Mouse (Mus musculus): ENCODE results near the gene Lefty1.

The Lefty1 gene

DNA sequence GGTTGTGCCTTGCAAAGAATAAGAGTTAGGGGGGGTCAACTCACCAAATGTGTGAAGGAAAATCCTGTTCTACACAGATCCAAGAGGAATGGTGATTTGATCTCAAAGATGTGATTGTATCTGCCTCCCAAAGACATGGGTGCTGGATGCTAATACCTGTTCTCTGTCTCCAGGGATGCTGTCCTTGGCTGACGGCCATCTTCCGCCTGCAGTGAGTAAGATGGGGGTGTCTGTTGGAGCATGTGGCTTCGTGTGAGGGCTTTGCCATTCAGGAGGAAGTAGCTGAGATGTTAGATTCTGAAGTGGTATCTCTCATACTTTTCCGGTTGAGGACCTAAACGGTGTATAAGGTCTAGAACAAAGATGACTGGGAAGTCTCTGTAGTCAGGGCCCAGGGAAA lies 18.0 kb downstream of the Lefty1 start:
- TF ChIP-seq POU5F1 (IDR thresholded peaks at IDR 0.05; ENCODE audit: borderline replicate concordance, low read length) (no peak), CTCF (conservative IDR thresholded peaks at IDR 0.05; ENCODE audit: low read length) (no peak), NANOG (IDR thresholded peaks at IDR 0.05; ENCODE audit: borderline replicate concordance, low read length) (no peak)
- Histone ChIP-seq H3K4me3 (replicated peaks; ENCODE audit: low read length) (no peak overlapping the region), H3K4me1 (replicated peaks; ENCODE audit: low read depth, low read length) (peaks cover 55% of the 10 kb centered on the region), H3K36me3 (ENCODE audit: insufficient read depth, low read length) (peaks cover 79% of the 10 kb centered on the region), H3K9me3 (ENCODE audit: low read length) (no peaks in the 10 kb centered on the region), H3K27me3 (ENCODE audit: insufficient read depth, low read length) (no peaks in the 10 kb centered on the region)

GRCm38 (mm10) chr1:180956401-180956800 lies 21.6 kb downstream of the Lefty1 start:
- H3K4me3 ChIP-seq (replicated peaks; ENCODE audit: low read length) = no peak overlapping the region
- H3K27me3 ChIP-seq (ENCODE audit: insufficient read depth, low read length) = no peaks in the 10 kb centered on the region
- peaks cover 53% of the 10 kb centered on the region for H3K4me1 ChIP-seq (replicated peaks; ENCODE audit: low read depth, low read length)
- TF ChIP-seq POU5F1 (IDR thresholded peaks at IDR 0.05; ENCODE audit: borderline replicate concordance, low read length) = no peak
- no peak for TF ChIP-seq NANOG (IDR thresholded peaks at IDR 0.05; ENCODE audit: borderline replicate concordance, low read length)
- no peak for TF ChIP-seq CTCF (conservative IDR thresholded peaks at IDR 0.05; ENCODE audit: low read length)
- H3K36me3 ChIP-seq (ENCODE audit: insufficient read depth, low read length) = peaks cover 79% of the 10 kb centered on the region
- no peaks in the 10 kb centered on the region for H3K9me3 ChIP-seq (ENCODE audit: low read length)

DNA sequence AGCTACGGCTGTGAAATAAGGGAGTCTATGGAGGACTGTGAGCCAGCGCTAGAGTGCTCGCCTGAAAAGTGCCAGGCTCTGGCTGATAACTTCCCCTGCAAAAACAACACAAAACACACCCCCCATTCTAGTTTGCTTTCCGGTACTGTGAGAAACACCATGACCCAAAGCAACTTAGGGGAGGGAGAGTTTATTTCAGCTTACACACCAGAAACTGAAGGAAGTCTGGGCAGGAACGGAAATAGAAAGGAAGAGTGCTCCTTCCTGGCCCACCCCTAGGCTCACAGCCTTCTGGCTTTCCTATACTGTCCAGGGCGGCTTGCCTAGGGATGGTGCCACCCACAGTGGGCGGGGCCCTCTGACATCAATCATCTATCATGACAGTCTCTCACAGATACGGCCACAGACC lies 22.2 kb downstream of the Lefty1 start:
- Histone ChIP-seq H3K4me1 (replicated peaks; ENCODE audit: low read depth, low read length) (peaks cover 53% of the 10 kb centered on the region), H3K4me3 (replicated peaks; ENCODE audit: low read length) (no peak overlapping the region), H3K36me3 (ENCODE audit: insufficient read depth, low read length) (peaks cover 84% of the 10 kb centered on the region), H3K27me3 (ENCODE audit: insufficient read depth, low read length) (no peaks in the 10 kb centered on the region), H3K9me3 (ENCODE audit: low read length) (no peaks in the 10 kb centered on the region)
- no peak for TF ChIP-seq NANOG (IDR thresholded peaks at IDR 0.05; ENCODE audit: borderline replicate concordance, low read length)

DNA sequence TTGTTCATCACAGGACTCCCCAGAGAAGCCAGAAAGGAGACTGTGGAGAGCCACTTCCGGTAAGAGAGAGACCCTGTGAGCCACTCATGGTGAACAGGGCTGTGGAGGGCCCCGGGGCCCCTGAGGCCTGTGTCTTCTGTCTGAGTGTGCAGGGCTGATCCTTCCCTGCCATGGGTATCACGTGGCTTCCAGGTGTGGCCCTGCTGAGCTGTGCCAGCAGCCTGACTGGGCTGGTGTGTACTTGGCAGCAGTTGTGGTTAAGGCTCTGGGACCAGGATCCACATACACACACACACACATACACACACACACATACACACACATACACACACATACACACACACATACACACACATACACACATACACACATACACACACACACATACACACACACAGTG lies 23.2 kb downstream of the Lefty1 start:
- Histone ChIP-seq H3K4me1 (replicated peaks; ENCODE audit: low read depth, low read length) (peaks cover 58% of the 10 kb centered on the region), H3K27me3 (ENCODE audit: insufficient read depth, low read length) (no peaks in the 10 kb centered on the region), H3K9me3 (ENCODE audit: low read length) (no peaks in the 10 kb centered on the region), H3K36me3 (ENCODE audit: insufficient read depth, low read length) (peaks cover 83% of the 10 kb centered on the region), H3K4me3 (replicated peaks; ENCODE audit: low read length) (no peak overlapping the region)
- TF ChIP-seq NANOG (IDR thresholded peaks at IDR 0.05; ENCODE audit: borderline replicate concordance, low read length) (no peak), CTCF (conservative IDR thresholded peaks at IDR 0.05; ENCODE audit: low read length) (no peak), POU5F1 (IDR thresholded peaks at IDR 0.05; ENCODE audit: borderline replicate concordance, low read length) (no peak)

DNA sequence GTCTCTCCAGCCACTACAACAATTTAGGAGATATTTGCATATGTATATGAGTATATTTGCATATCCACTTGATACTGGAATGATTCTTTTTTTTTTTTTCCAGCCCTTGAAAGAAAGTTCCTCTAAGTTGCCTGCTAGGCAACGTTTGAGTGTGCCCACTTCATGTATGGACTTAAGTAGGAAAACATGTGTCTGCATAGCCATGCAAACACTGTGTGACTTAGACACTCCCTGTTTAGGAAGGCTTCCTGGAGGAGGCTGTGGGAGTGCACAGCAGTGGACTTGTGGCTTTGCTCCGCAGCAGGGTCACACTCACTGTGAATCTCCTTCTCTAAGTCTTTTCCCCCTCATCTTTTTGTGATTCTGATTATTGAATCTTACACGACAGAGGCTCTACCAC lies 24.0 kb downstream of the Lefty1 start:
- H3K4me3 ChIP-seq (replicated peaks; ENCODE audit: low read length) = no peak overlapping the region
- H3K9me3 ChIP-seq (ENCODE audit: low read length) = no peaks in the 10 kb centered on the region
- no peak for TF ChIP-seq NANOG (IDR thresholded peaks at IDR 0.05; ENCODE audit: borderline replicate concordance, low read length)
- TF ChIP-seq CTCF (conservative IDR thresholded peaks at IDR 0.05; ENCODE audit: low read length) = no peak
- TF ChIP-seq POU5F1 (IDR thresholded peaks at IDR 0.05; ENCODE audit: borderline replicate concordance, low read length) = no peak
- peaks cover 57% of the 10 kb centered on the region for H3K4me1 ChIP-seq (replicated peaks; ENCODE audit: low read depth, low read length)
- no peaks in the 10 kb centered on the region for H3K27me3 ChIP-seq (ENCODE audit: insufficient read depth, low read length)
- peaks cover 85% of the 10 kb centered on the region for H3K36me3 ChIP-seq (ENCODE audit: insufficient read depth, low read length)

GRCm38 (mm10) chr1:180965786-180966185 lies 31.0 kb downstream of the Lefty1 start:
- Histone ChIP-seq H3K36me3 (ENCODE audit: insufficient read depth, low read length) (peaks cover 87% of the 10 kb centered on the region), H3K27me3 (ENCODE audit: insufficient read depth, low read length) (no peaks in the 10 kb centered on the region), H3K4me1 (replicated peaks; ENCODE audit: low read depth, low read length) (peaks cover 54% of the 10 kb centered on the region), H3K4me3 (replicated peaks; ENCODE audit: low read length) (no peak overlapping the region), H3K9me3 (ENCODE audit: low read length) (no peaks in the 10 kb centered on the region)
- TF ChIP-seq CTCF (conservative IDR thresholded peaks at IDR 0.05; ENCODE audit: low read length) (no peak), POU5F1 (IDR thresholded peaks at IDR 0.05; ENCODE audit: borderline replicate concordance, low read length) (no peak), NANOG (IDR thresholded peaks at IDR 0.05; ENCODE audit: borderline replicate concordance, low read length) (no peak)

- no peaks in the 10 kb centered on the region for H3K27me3 ChIP-seq (ENCODE audit: insufficient read depth, low read length)
- no peak overlapping the region for H3K4me3 ChIP-seq (replicated peaks; ENCODE audit: low read length)
- peaks cover 54% of the 10 kb centered on the region for H3K4me1 ChIP-seq (replicated peaks; ENCODE audit: low read depth, low read length)
- peaks cover 86% of the 10 kb centered on the region for H3K36me3 ChIP-seq (ENCODE audit: insufficient read depth, low read length)
- TF ChIP-seq NANOG (IDR thresholded peaks at IDR 0.05; ENCODE audit: borderline replicate concordance, low read length) = no peak
- no peaks in the 10 kb centered on the region for H3K9me3 ChIP-seq (ENCODE audit: low read length)
Measured at GRCm38 (mm10) chr1:180966542-180966941, 31.7 kb downstream of the Lefty1 start.

- Histone ChIP-seq H3K4me1 (replicated peaks; ENCODE audit: low read depth, low read length) (peaks cover 60% of the 10 kb centered on the region), H3K27me3 (ENCODE audit: insufficient read depth, low read length) (no peaks in the 10 kb centered on the region), H3K36me3 (ENCODE audit: insufficient read depth, low read length) (peaks cover 80% of the 10 kb centered on the region), H3K9me3 (ENCODE audit: low read length) (no peaks in the 10 kb centered on the region), H3K4me3 (replicated peaks; ENCODE audit: low read length) (no peak overlapping the region)
- no peak for TF ChIP-seq CTCF (conservative IDR thresholded peaks at IDR 0.05; ENCODE audit: low read length)
- no peak for TF ChIP-seq NANOG (IDR thresholded peaks at IDR 0.05; ENCODE audit: borderline replicate concordance, low read length)
- TF ChIP-seq POU5F1 (IDR thresholded peaks at IDR 0.05; ENCODE audit: borderline replicate concordance, low read length) = no peak
Measured at GRCm38 (mm10) chr1:180967261-180967660, 32.4 kb downstream of the Lefty1 start.

DNA sequence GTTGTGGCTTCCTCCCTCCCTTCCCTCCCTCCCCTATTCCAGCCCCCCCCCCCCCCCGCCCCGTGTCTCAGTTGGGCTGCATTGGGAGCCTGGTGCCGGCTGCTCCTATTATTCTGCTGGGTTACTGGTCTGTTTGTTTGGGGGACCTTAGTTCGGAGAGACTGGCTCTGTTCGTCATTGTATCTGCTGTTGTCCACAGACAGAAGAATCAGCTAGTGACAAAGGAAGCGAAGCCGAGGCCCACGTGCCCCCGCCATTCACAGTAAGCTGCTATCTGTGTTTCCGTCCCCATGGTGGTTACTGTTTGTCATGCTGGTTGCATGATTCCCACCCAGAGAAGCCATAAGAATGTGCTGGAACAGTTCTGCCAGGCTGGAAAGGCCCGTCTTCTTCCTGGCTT lies 38.1 kb downstream of the Lefty1 start:
- peaks cover 52% of the 10 kb centered on the region for H3K36me3 ChIP-seq (ENCODE audit: insufficient read depth, low read length)
- H3K27me3 ChIP-seq (ENCODE audit: insufficient read depth, low read length) = no peaks in the 10 kb centered on the region
- H3K9me3 ChIP-seq (ENCODE audit: low read length) = no peaks in the 10 kb centered on the region
- H3K4me3 ChIP-seq (replicated peaks; ENCODE audit: low read length) = no peak overlapping the region; the same call in 1 of the 2 replicates
- H3K4me1 ChIP-seq (replicated peaks; ENCODE audit: low read depth, low read length) = peaks cover 79% of the 10 kb centered on the region
- TF ChIP-seq CTCF (conservative IDR thresholded peaks at IDR 0.05; ENCODE audit: low read length) (no peak), NANOG (IDR thresholded peaks at IDR 0.05; ENCODE audit: borderline replicate concordance, low read length) (no peak), POU5F1 (IDR thresholded peaks at IDR 0.05; ENCODE audit: borderline replicate concordance, low read length) (no peak)

All from E14TG2a.4 (cell line).